Mouse (Mus musculus) adrenal gland, postnatal 10 days (tissue): Measurements from ENCODE around the gene Olfr1288. TPM values are rescaled to one million over a fixed set of nuclear protein-coding genes. Genes with fewer than 3 reads are reported as not detected.

Experiments
- DNase-seq: peaks from one replicate; pipeline ENCODE4 v3.0.0; 2021; ENCODE audit warnings: mixed read lengths
- long read RNA-seq, 2 experiments: library from polyadenylated mRNA; stranded (forward); transcript quantifications; one replicate each; pipeline ENCODE4 v2.0.0; 2021
- total RNA-seq, 2 experiments: library from RNA; stranded (reverse); gene quantifications; 2 replicates each; pipeline ENCODE4 v1.2.3; 2021

Olfr1288 gene
- total RNA-seq, result not detected
- long read RNA-seq, experiment 1, result 0 reads
- long read RNA-seq, experiment 2, result 0 reads

DNA sequence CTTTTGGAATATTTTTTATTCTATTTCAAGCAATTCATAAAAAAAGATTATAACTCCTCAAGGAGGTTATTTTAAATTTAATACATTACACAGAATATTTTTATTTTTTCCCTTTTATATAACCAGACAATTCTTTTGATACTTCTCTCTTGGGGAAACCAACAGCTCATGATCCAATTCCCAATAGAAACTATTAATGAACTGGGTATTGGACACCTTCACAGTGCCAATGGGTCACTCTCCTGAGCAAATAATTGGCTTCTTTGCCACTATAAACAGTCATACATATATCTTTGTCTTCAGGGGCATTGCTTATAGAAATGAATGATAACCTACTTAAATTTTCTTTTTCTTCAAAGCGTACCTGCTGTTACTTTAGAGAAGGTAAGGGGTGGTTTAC lies at the start of gene Olfr1288:
TSS of gene Olfr1288 (plus strand) at position 301 of the 400 bp plus-strand sequence.
- no peak for DNase-seq

DNA sequence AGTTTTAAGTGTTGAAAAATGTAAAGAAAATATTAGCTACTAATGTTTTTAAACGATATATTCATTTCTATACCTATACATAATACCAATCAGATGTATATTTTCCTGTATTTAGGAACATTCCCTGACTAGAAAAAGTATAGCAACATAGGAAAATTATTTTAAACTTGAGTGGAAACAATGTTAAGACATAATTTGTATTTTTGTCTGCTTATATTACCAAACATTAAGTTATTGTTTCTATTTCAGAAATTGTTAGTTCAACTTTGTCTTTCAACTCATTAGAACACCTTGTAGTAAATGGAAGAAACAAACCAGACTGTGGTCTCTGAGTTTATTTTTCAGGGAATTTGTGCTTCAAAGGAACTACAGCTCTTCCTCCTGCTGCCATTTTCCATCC lies 25.1 kb upstream of the Olfr1288 start, which contains the start of gene Olfr1287:
TSS of gene Olfr1287 (plus strand) at position 301 of the 400 bp plus-strand sequence.
- DNase-seq, result no peak

DNA sequence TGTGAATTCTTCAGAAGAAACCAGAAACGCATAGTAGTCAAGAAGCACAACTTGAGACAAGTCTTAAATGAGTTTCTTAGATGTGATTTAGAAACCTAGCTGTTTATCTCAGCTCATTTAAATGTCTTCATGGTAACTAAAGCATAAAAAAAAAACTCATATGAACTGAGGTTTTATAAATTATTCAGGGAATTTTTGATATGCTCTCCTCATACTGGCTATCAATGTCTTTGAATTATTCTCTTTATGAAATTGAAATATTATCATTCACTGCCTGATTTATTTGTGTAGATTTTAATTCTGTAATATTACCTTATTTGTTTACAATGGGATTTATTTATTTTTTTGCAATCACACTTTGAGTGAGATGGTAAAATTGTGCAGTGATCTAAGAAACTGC lies 6.6 kb downstream of the Olfr1288 start, which contains the start of gene Olfr1289:
TSS of gene Olfr1289 (plus strand) at position 301 of the 400 bp plus-strand sequence.
- DNase-seq, result no peak

DNA sequence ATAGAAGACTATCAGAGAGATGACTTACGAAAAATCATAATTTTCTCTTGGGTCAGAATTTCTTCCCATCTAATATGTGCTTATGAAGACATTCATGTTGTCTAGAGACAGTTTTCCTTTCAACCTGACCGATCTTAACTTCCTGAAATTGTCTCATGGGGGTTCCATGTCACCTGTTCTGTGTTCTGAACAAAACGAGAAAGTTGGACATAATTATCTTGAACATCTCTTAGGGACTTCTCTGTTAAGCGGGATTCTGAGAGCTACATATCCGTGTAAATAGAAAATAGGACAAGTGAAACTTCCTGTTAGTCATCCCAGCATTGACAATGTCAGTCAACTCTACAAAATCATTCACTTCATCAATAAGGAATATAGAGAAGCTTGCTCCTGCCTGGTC lies 19.8 kb downstream of the Olfr1288 start, which contains the start of gene Olfr1290:
TSS of gene Olfr1290 (minus strand) at position 101 of the 400 bp plus-strand sequence.
- DNase-seq, result no peak

DNA sequence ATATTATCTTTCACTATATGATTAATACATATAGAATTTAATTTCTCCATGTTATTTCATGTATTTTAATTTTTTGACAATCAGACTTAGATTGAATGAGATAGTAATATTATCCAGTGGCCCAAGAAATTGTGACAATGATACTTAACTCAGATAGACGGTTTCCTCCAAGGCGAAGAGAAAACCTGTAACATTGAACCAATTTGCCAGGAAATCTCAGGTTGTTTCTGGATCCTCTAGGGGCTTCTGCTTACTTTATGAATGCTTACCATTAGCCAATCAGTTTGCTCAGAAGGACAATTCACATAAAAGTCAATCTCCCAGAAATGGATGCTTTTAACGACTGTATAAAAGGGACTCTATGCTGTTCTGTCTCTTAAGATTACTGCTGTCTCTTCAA lies 23.0 kb downstream of the Olfr1288 start, which contains the start of gene Olfr1291-ps1:
TSS of gene Olfr1291-ps1 (plus strand) at position 301 of the 400 bp plus-strand sequence.
- no peak for DNase-seq

DNA sequence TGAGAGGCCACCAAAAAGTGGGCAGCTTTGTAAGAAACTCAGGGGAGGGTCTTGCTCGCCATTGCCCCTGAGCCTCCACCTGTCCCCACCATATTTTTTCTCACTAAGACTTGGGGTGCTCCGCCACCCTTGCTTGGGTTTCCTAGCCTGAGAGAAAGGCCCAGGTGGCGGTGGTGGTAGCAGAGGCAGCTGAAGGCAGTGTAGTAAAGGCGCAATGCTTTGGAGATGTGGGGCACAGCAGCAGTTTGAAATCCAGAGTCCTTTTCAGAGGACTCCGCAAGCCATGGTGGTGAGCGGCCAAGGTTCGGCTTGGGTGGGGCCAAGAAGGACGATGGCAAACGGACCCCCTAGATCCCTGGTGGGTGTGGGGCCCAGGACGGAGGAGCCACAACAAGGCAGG lies 43.5 kb downstream of the Olfr1288 start:
- DNase-seq, result no peak

DNA sequence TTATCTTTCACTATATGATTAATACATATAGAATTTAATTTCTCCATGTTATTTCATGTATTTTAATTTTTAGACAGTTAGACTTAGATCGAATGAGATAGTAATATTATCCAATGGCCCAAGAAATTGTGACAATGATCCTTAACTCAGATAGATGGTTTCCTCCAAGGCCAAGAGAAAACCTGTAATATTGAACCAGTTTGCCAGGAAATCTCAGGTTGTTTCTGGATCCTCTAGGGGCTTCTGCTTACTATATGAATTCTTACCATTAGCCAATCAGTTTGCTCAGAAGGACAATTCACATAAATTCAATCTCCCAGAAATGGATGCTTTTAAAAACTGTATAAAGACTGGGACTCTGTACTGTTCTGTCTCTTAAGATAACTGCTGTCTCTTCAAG lies 51.0 kb downstream of the Olfr1288 start, which contains the start of gene Olfr1293-ps:
TSS of gene Olfr1293-ps (plus strand) at position 301 of the 400 bp plus-strand sequence.
- DNase-seq, result no peak

Other genes starting within 250 kb of the Olfr1288 start
- gene 4930430A15Rik, start 244.5 kb upstream of the Olfr1288 start, total RNA-seq, result not detected
- gene Olfr1275, start 238.8 kb upstream of the Olfr1288 start, total RNA-seq, result not detected
- not detected for gene Olfr1276, start 219.6 kb upstream of the Olfr1288 start, total RNA-seq
- gene Olfr1277, start 200.0 kb upstream of the Olfr1288 start, total RNA-seq, result not detected
- gene Olfr1278, start 184.0 kb upstream of the Olfr1288 start, total RNA-seq, result not detected
- not detected for gene Olfr1279, start 173.5 kb upstream of the Olfr1288 start, total RNA-seq
- not detected for gene Olfr1280, start 160.1 kb upstream of the Olfr1288 start, total RNA-seq
- gene Olfr1281, start 147.6 kb upstream of the Olfr1288 start, total RNA-seq, result not detected
- not detected for gene Olfr1282, start 138.0 kb upstream of the Olfr1288 start, total RNA-seq
- gene Olfr1283, start 107.3 kb upstream of the Olfr1288 start, total RNA-seq, result not detected
- not detected for gene Olfr1284, start 98.6 kb upstream of the Olfr1288 start, total RNA-seq
- not detected for gene Olfr1286, start 51.0 kb upstream of the Olfr1288 start, total RNA-seq
- not detected for gene Olfr1287, start 25.0 kb upstream of the Olfr1288 start, total RNA-seq
- gene Olfr1289, start 6.7 kb downstream of the Olfr1288 start, total RNA-seq, result not detected
- not detected for gene Olfr1290, start 19.7 kb downstream of the Olfr1288 start, total RNA-seq
- not detected for gene Olfr1291-ps1, start 23.1 kb downstream of the Olfr1288 start, total RNA-seq
- not detected for gene Olfr1293-ps, start 51.1 kb downstream of the Olfr1288 start, total RNA-seq
- gene Olfr1294, start 66.2 kb downstream of the Olfr1288 start, total RNA-seq, result not detected
- not detected for gene Olfr1295, start 95.6 kb downstream of the Olfr1288 start, total RNA-seq
- not detected for gene Olfr1297, start 152.4 kb downstream of the Olfr1288 start, total RNA-seq
- gene Olfr1298, start 175.1 kb downstream of the Olfr1288 start, total RNA-seq, result not detected
- not detected for gene Olfr1299, start 187.3 kb downstream of the Olfr1288 start, total RNA-seq